Mouse (Mus musculus): ENCODE data around the gene Gm20388. TPM values are rescaled to one million over a fixed set of nuclear protein-coding genes. Genes with fewer than 3 reads are reported as not detected.
A peak's percentile ranks its signal among the peaks of the same experiment; 100 is the strongest.
"Not testable (repeated sequence)": the region's sequence is repeated elsewhere in the genome, so short reads cannot be mapped to it uniquely, and the experiment has no call there.

Gene Gm20388
- total RNA-seq, 2 experiments from 2014 or later = not detected

- peak; percentile 32 to 44 for DNase-seq (ENCODE audit: low spot score in 2 of 2)
Observed at GRCm38 (mm10) chr8:123498963-123499362, 3588.3 kb downstream of the Gm20388 start.

DNA sequence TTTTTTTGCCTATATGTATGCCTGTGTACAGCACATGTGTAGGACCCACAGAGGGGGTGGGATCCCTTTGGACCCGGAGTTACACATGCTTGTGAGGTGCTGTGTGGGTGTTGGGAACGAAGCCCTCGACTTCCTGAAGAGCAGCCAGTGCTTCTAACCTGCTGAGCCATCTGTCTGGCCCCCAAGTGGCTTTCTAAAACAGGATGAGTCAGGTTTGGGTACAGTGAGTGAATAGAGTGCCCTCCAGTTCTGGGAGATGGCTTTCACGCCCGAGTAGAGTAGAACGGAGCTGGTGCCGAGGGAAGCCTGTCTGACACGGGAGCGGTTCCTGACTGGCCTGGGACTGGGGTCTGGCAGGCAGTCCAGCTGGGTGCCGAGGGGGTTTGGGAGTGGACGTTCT, 3588.9 kb downstream of the Gm20388 start:
- no peak for DNase-seq (ENCODE audit: low spot score in 2 of 2)

- no peak for DNase-seq (ENCODE audit: low spot score in 2 of 2)
Observed at GRCm38 (mm10) chr8:123502192-123502591, 3591.6 kb downstream of the Gm20388 start.

- no peak for DNase-seq (ENCODE audit: low spot score in 2 of 2)
Observed at GRCm38 (mm10) chr8:123503801-123504467, 3593.3 kb downstream of the Gm20388 start.

DNA sequence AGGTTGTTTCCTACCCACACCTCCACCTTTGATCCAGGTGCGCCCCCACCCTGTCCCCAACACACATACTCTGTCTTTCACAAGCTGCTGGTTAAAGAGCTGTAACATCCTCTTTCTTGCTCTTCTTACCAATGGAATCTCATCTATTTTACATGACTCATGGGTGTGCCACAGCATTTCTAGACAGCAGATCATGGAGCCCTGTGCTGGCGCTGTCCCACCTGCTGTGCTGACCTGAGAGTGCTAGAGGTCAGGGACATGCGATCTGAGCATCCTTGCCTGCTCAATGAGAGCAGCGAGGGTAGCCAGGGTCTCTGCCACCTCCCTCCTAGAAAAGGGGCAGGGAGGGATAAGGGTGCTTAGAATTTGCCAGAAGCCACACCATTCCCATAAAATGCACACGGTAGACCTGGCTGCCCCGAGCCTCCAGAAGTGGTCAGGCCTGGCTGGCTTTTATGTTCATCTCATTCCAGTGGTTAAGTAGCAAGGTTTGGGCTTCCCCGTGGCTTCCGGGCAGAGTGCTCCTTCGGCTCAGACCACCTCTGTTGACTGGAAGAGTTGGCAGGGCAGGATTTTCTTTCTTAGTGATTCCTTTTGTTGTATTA, 3594.1 kb downstream of the Gm20388 start:
- DNase-seq (ENCODE audit: low spot score in 2 of 2) = no peak

DNA sequence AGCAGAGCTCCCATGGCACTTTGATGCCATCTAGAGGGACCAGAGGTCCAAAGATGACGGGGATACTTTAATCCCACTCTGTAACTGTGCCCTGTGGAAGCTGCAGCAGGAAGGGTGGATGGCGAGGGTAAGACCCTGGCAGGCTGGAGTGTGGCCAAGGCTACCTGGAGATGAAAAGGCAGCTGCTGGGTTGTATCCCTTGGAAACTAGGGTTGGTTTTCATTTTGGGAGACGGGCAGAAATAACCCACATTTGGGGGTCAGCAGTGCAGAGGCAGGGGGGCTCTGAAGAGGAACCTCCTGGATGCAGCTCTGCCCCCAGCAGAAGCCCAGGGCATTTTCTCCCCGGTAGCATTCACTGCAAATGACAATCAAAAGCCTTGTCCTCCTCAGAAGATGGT, 3594.6 kb downstream of the Gm20388 start:
- no peak for DNase-seq (ENCODE audit: low spot score in 2 of 2)

GRCm38 (mm10) chr8:123505695-123506094, 3595.1 kb downstream of the Gm20388 start:
- DNase-seq (ENCODE audit: low spot score in 2 of 2) = no peak

- no peak for DNase-seq (ENCODE audit: low spot score in 2 of 2)
Observed at GRCm38 (mm10) chr8:123507153-123507552, 3596.5 kb downstream of the Gm20388 start.

DNA sequence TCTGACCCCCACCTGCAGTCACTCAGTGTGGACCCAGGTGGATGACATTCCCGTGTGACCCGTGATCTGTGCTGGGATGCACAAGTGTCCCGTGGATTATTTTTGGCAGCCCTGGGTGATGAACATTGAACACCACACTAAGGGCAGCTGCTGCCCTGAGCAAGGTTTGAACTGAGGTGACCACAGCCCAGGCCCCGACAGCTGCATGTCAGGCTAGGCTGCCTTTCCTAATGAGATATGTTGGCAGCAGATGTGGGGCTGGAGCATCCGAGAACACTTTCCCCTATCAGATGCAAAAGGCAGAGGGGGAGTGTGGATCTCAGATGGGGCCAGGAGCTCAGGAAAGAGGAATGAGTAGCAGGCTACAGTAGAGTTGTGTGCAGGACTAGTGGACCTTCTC, 3600.2 kb downstream of the Gm20388 start:
- DNase-seq (ENCODE audit: low spot score in 2 of 2) = no peak

DNA sequence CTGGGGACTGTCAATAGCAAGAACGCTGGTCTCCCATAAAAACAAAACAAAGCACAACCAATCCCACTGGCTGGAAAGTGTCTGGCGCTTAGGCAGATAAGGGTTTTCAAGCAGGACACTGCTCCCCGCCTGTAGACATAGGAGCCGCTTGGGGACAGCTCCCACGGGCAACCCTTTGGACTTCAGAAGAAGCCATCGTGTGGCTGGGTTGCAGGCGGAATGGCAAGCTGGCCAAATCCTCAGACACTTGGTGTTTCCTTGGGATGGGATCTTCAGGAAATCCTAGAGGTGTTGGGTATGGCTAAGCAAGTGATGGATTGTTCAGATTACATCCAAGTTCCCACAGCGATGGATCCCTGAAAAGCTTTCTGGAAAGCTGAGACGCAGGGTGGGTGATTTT, 3603.5 kb downstream of the Gm20388 start:
- DNase-seq (ENCODE audit: low spot score in 2 of 2) = no peak

DNA sequence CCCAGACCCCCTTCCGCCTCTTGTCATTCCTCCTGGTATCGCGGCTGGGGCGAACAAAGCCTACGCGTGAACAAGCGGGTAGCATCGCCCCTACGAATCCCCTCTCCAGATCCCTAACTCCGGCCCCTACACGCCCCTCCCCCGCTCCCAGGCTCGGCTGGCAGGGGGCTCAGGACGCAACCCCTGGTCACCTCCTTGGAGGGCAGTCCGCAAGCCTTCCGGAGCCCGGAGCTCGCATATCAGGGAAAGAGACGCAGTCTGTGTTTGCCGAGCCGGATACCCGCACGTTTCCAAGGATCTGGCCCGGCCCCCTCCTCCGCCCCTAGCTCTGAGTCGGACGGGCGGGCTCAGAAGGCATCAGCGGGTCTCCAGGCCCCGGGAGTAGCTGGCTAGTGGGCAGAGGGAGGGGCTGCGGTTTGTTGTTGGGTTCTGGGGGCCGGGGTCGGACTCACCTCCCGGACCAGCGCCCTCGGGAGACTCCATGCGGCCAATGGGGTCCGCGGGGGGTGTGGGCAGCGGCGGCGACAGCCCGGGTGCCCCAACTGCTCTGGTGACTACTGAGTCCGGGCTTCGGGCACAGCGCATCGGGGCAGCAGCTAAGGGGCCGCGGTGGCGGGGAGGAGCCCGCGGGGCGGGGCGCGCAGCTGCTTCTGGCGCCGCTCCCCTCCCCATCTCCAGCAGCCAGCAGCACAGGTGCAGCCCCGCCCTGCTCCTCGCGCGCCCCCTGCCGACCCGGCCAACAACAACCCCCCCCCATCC, 3604.3 kb downstream of the Gm20388 start, which contains the start of gene Dbndd1:
Dbndd1 (minus strand) TSS at position 683 of the 759 bp plus-strand sequence.
- DNase-seq (ENCODE audit: low spot score in 2 of 2) = peak; percentile 40 to 52

GRCm38 (mm10) chr8:123515540-123515897, 3604.9 kb downstream of the Gm20388 start:
- DNase-seq (ENCODE audit: low spot score in 2 of 2) = no peak

DNA sequence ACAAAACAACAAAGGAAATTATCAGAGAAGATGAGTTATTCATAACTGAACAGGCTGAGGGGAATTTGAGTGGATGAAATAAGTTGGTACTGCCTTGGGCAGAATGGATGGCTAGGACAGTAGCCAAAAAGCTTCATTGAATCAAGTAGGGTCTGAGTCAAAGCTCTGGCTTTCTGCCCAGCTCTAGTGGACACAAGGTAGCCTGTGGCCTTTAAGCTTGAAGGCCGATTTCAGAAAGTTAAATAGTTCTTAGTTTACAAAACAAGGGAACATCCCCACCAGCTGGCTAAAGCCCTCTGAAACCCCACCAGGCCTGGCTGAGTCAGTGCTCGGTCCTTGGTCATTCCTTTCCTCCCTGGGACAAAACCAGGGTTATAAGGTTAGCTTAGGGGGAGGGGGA, 3606.0 kb downstream of the Gm20388 start:
- DNase-seq (ENCODE audit: low spot score in 2 of 2) = no peak

GRCm38 (mm10) chr8:123518172-123518571, 3607.5 kb downstream of the Gm20388 start:
- no peak for DNase-seq (ENCODE audit: low spot score in 2 of 2)

DNA sequence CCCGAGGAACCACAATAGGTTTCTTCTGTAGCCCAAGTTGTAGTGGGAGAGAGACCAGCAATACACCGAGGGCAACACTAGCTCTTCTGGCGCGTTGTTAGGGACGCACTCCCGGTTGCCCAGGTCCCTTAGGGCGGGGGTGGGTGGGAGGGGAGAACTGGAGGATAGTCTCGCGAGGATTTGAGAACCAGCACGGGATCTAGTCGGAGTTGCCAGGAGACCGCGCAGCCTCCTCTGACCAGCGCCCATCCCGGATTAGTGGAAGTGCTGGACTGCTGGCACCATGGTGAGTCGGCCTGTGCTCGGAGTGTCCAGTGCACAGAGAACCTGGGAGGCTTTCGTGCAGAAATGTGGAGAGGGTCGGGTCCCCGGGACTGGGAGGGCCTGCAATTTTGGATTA, 3608.0 kb downstream of the Gm20388 start, which contains the start of gene Gas8:
Gas8 (plus strand) TSS at position 168 of the 400 bp plus-strand sequence.
- DNase-seq (ENCODE audit: low spot score in 2 of 2) = peak; percentile 86 to 93

DNA sequence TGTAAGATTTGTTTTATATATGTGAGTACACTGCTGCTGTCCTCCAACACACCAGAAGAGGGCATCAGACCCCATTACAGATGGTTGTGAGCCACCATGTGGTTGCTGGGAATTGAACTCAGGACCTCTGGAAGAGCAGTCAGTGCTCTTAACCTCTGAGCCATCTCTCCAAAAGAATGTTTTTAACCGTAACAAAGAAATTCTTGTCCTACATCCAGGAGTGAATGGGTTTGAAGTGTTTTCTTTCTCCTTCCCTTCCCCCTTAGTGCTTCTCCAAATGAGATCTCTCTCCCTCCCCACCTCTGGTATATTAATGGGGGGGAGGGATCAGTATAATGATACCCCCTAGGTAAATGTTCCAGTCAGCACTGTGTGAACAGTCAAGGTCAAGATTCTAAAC, 3609.4 kb downstream of the Gm20388 start:
- DNase-seq (ENCODE audit: low spot score in 2 of 2) = not testable (repeated sequence)

DNA sequence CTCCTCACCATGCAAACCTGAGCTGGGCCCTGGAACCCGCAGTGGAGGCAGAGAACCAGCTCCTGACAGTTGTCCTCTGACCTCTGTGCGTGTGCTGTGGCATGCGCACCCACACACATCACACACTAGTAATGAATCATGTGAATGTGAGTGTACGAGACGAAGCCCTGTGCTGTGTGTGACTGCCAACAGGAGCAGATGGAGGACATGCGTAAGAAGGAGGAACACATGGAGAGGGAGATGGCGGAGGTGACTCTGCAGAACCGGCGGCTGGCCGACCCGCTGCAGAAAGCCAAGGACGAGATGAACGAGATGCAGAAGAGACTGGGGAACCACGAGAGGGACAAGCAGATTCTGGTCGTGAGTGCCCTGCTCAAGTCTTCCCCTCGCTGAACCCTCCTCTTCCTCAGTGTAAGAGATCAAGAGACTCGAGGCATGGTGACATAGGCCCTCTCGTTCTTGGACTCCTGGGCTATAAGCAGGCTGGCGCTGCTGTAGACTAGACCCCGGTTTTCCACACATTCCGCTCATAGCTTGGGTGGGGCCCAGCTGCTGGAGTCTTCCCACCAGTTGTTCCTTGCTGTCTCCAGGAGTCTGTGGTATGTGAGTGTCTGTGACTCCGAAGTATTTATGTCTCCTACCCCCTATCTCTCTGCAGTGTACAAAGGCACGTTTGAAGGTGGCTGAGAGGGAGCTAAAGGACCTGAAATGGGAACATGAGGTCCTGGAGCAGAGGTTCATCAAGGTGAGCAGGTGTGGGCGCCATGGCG, 3617.3 kb downstream of the Gm20388 start:
- DNase-seq (ENCODE audit: low spot score in 2 of 2) = peak; percentile 23 to 44

DNA sequence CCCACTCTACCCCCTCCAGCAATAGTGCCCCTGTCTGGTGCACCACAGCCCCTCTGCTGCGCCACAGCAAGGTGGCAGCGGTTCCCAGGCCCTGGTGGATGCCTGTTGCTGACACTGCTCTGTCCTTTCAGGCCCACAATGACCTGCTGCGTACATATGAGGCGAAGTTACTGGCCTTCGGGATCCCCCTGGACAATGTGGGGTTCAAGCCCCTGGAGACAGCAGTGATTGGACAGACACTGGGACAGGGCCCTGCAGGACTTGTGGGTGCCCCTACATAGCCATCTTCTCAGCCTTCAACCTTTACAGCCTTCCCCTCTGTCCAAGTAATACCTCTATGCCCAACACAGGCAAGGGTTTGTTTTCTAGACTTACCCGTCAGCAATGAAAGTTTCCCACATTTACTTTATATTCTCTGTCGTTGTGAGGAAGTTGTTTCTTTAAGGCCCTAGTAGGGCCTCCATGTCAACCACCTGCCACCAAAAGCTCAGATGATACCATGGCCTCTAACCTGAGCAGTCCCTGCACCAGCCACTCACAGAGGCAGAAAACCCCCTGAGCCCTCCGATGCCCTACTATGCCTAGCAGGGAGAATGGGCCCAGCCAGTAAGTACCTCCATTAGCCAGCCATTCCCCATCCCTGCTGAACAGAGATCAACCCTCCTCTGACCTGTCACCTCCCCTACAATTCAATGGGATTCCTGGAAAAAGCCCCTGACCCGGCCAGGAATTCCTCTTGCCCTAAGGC, 3625.8 kb downstream of the Gm20388 start:
- no peak for DNase-seq (ENCODE audit: low spot score in 2 of 2)

GRCm38 (mm10) chr8:123536990-123537380, 3626.3 kb downstream of the Gm20388 start:
- DNase-seq (ENCODE audit: low spot score in 2 of 2) = no peak

DNA sequence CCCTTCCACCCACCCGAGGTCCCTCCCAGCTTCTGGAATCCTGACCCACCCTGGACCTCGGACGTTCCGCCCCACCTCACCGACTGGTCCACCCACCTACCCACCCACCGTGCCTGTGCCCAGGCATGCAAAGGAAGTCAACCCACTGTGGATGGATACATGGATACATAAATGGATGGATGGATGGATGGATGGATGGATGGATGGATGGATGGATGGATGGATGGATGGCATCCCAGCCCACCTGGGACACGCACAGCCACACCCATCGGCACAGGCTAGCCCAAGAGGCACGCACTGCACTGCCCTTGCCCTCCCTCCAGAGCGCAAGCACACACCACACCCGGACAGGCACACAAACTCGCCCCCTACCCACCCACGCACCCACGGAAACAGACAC, 3627.0 kb downstream of the Gm20388 start:
- not testable (repeated sequence) for DNase-seq (ENCODE audit: low spot score in 2 of 2)

DNA sequence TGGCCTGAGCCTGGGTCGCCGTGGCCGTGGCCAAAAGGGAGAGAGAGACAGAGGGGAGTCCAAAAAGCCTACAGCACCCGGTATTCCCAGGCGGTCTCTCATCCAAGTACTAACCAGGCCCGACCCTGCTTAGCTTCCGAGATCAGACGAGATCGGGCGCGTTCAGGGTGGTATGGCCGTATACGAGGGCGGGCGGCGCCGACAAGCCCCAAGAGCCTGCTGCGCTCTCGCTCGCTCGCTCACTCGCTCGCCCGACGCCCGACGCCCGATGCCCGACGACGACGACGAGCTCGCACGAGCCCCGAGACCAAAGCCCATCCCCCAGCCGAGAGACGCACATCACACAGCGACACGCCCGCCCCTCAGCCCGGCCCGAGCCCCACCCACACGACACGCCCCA, 3653.6 kb downstream of the Gm20388 start:
- not testable (repeated sequence) for DNase-seq (ENCODE audit: low spot score in 2 of 2)
